Mouse (Mus musculus) lung, embryonic 15.5 days (tissue): ENCODE measurements around the gene Cacng3. TPM values are rescaled to one million over a fixed set of nuclear protein-coding genes. Genes with fewer than 3 reads are reported as not detected.

ENCODE experiments used
- ATAC-seq: fragments of 200-750 bp; cut with Nextera tagmentation; 2 replicates; pipeline ENCODE4 v1.8.0; 2017; ENCODE audit warnings: moderate number of reproducible peaks, borderline replicate concordance; ENCODE audit not compliant: low FRiP score, low TSS enrichment; ENCODE audit errors: extremely low read depth
- H3K27ac ChIP-seq: fragments of 300-500 bp; sonication (generic); 2 replicates; pipeline ENCODE4 v1.5.1; 2015; ENCODE audit warnings: moderate library complexity, mild to moderate bottlenecking, inconsistent platforms
- H3K27me3 ChIP-seq: fragments of 300-500 bp; sonication (generic); 2 replicates; pipeline ENCODE4 v1.6.1; 2015; ENCODE audit warnings: inconsistent platforms
- H3K36me3 ChIP-seq: fragments of 300-500 bp; sonication (generic); 2 replicates; pipeline ENCODE4 v1.6.1; 2015; ENCODE audit warnings: inconsistent platforms
- H3K4me1 ChIP-seq: fragments of 300-500 bp; sonication (generic); 2 replicates; pipeline ENCODE4 v1.6.1; 2015; ENCODE audit warnings: inconsistent platforms
- H3K4me2 ChIP-seq: fragments of 300-500 bp; sonication (generic); 2 replicates; pipeline ENCODE4 v1.6.1; 2015; ENCODE audit warnings: inconsistent platforms, mild to moderate bottlenecking, moderate library complexity
- H3K4me3 ChIP-seq: fragments of 300-500 bp; sonication (generic); 2 replicates; pipeline ENCODE4 v1.5.1; 2015; ENCODE audit warnings: mild to moderate bottlenecking, inconsistent platforms
- H3K9ac ChIP-seq: fragments of 300-500 bp; sonication (generic); 2 replicates; pipeline ENCODE4 v1.6.1; 2015; ENCODE audit warnings: inconsistent platforms
- H3K9me3 ChIP-seq: fragments of 300-500 bp; sonication (generic); 2 replicates; pipeline ENCODE4 v1.6.1; 2016; ENCODE audit warnings: inconsistent platforms
- WGBS: fragments of 180-500 bp; shearing (Covaris S2); methylation state at CpG from one replicate; pipeline ENCODE4 v1.1.7; 2015; 5-methylcytosine and 5-hydroxymethylcytosine counted together
- polyA plus RNA-seq: library from polyadenylated mRNA; unstranded; fragments of >200 nt; fragmentation: Nextera tagmentation; extraction: Ambion mirVana; gene quantifications from 2 replicates; pipeline ENCODE4 v1.2.1, GENCODE M21; 2015

Gene Cacng3
- polyA plus RNA-seq, 1 experiment from 2014 or later = 0.10 TPM

GRCm38 (mm10) chr7:122723358-122723876 is 53.1 kb downstream of the Cacng3 start:
- no peaks in the 10 kb centered on the region for H3K9me3 ChIP-seq
- H3K4me3 ChIP-seq = no peak overlapping the region
- H3K4me1 ChIP-seq = peaks cover 6% of the 10 kb centered on the region; the same call in 1 of the 2 replicates
- WGBS = 33% methylated on average over 5 of the region's 5 CpGs
- H3K27ac ChIP-seq = no peak overlapping the region
- no peaks in the 10 kb centered on the region for H3K27me3 ChIP-seq
- no peak for ATAC-seq
- H3K4me2 ChIP-seq = no peak overlapping the region
- H3K9ac ChIP-seq = no peak overlapping the region
- no peaks in the 10 kb centered on the region for H3K36me3 ChIP-seq

- no peak overlapping the region for H3K9ac ChIP-seq
- H3K4me3 ChIP-seq = no peak overlapping the region
- no peak overlapping the region for H3K27ac ChIP-seq
- H3K9me3 ChIP-seq = no peaks in the 10 kb centered on the region
- 74% methylated on average over 2 of the region's 2 CpGs for WGBS
- H3K36me3 ChIP-seq = no peaks in the 10 kb centered on the region
- no peak for ATAC-seq
- H3K27me3 ChIP-seq = no peaks in the 10 kb centered on the region
- peaks cover 6% of the 10 kb centered on the region; the same call in 1 of the 2 replicates for H3K4me1 ChIP-seq
- H3K4me2 ChIP-seq = no peak overlapping the region
Measured at GRCm38 (mm10) chr7:122726376-122726775, 56.1 kb downstream of the Cacng3 start.

GRCm38 (mm10) chr7:122728186-122728585 is 57.9 kb downstream of the Cacng3 start:
- H3K9me3 ChIP-seq = no peaks in the 10 kb centered on the region
- no peak overlapping the region for H3K4me2 ChIP-seq
- H3K27me3 ChIP-seq = no peaks in the 10 kb centered on the region
- no peak overlapping the region for H3K4me3 ChIP-seq
- no peak overlapping the region for H3K9ac ChIP-seq
- no peak for ATAC-seq
- H3K36me3 ChIP-seq = no peaks in the 10 kb centered on the region
- peaks cover 5% of the 10 kb centered on the region; the same call in 1 of the 2 replicates for H3K4me1 ChIP-seq
- 89% methylated on average over 8 of the region's 8 CpGs for WGBS
- no peak overlapping the region for H3K27ac ChIP-seq

GRCm38 (mm10) chr7:122728846-122729245 is 58.6 kb downstream of the Cacng3 start:
- no peak overlapping the region for H3K27ac ChIP-seq
- H3K27me3 ChIP-seq = no peaks in the 10 kb centered on the region
- H3K4me3 ChIP-seq = no peak overlapping the region
- H3K4me1 ChIP-seq = no peaks in the 10 kb centered on the region
- no peaks in the 10 kb centered on the region for H3K9me3 ChIP-seq
- no peak for ATAC-seq
- WGBS = 22% methylated on average over 7 of the region's 7 CpGs
- no peak overlapping the region for H3K4me2 ChIP-seq
- H3K36me3 ChIP-seq = no peaks in the 10 kb centered on the region
- H3K9ac ChIP-seq = no peak overlapping the region

GRCm38 (mm10) chr7:122735323-122735722 is 65.0 kb downstream of the Cacng3 start:
- 68% methylated on average over 11 of the region's 11 CpGs for WGBS
- Histone ChIP-seq H3K4me1 (no peaks in the 10 kb centered on the region), H3K9ac (no peak overlapping the region), H3K4me2 (no peak overlapping the region), H3K9me3 (no peaks in the 10 kb centered on the region), H3K27me3 (no peaks in the 10 kb centered on the region), H3K36me3 (no peaks in the 10 kb centered on the region), H3K4me3 (no peak overlapping the region), H3K27ac (no peak overlapping the region)
- ATAC-seq = no peak

- H3K9me3 ChIP-seq = no peaks in the 10 kb centered on the region
- H3K36me3 ChIP-seq = no peaks in the 10 kb centered on the region
- H3K4me3 ChIP-seq = no peak overlapping the region
- 30% methylated on average over 5 of the region's 5 CpGs for WGBS
- no peak for ATAC-seq
- H3K4me2 ChIP-seq = no peak overlapping the region
- H3K4me1 ChIP-seq = no peaks in the 10 kb centered on the region
- H3K9ac ChIP-seq = no peak overlapping the region
- H3K27ac ChIP-seq = no peak overlapping the region
- no peaks in the 10 kb centered on the region for H3K27me3 ChIP-seq
Measured at GRCm38 (mm10) chr7:122738541-122738940, 68.2 kb downstream of the Cacng3 start.

GRCm38 (mm10) chr7:122740663-122741062 is 70.4 kb downstream of the Cacng3 start:
- H3K4me3 ChIP-seq = no peak overlapping the region

GRCm38 (mm10) chr7:122755920-122756603 is 85.8 kb downstream of the Cacng3 start:
- H3K4me1 ChIP-seq = no peaks in the 10 kb centered on the region
- no peaks in the 10 kb centered on the region for H3K27me3 ChIP-seq
- H3K27ac ChIP-seq = no peak overlapping the region
- H3K36me3 ChIP-seq = no peaks in the 10 kb centered on the region
- no peak overlapping the region for H3K4me2 ChIP-seq
- H3K9ac ChIP-seq = no peak overlapping the region
- H3K4me3 ChIP-seq = no peak overlapping the region
- 81% methylated on average over 5 of the region's 5 CpGs for WGBS
- no peak for ATAC-seq
- no peaks in the 10 kb centered on the region for H3K9me3 ChIP-seq

More at GRCm38 (mm10) chr7:122740663-122741062, 70.4 kb downstream of the Cacng3 start:
- H3K4me1 ChIP-seq = no peaks in the 10 kb centered on the region
- H3K9me3 ChIP-seq = no peaks in the 10 kb centered on the region
- no peak overlapping the region for H3K4me2 ChIP-seq
- no peaks in the 10 kb centered on the region for H3K27me3 ChIP-seq
- H3K27ac ChIP-seq = no peak overlapping the region
- no peaks in the 10 kb centered on the region for H3K36me3 ChIP-seq
- no peak overlapping the region for H3K9ac ChIP-seq
- 87% methylated on average over 2 of the region's 2 CpGs for WGBS
- no peak for ATAC-seq

- ATAC-seq = no peak
- Histone ChIP-seq H3K4me2 (no peak overlapping the region), H3K36me3 (no peaks in the 10 kb centered on the region), H3K4me3 (no peak overlapping the region), H3K9ac (no peak overlapping the region), H3K4me1 (no peaks in the 10 kb centered on the region), H3K27me3 (no peaks in the 10 kb centered on the region), H3K9me3 (no peaks in the 10 kb centered on the region), H3K27ac (no peak overlapping the region)
- 60% methylated on average over 3 of the region's 3 CpGs for WGBS
Measured at GRCm38 (mm10) chr7:122758645-122759044, 88.4 kb downstream of the Cacng3 start.

- H3K36me3 ChIP-seq = no peaks in the 10 kb centered on the region
- no peak overlapping the region for H3K4me3 ChIP-seq
- H3K4me1 ChIP-seq = no peaks in the 10 kb centered on the region
- no peak overlapping the region for H3K27ac ChIP-seq
- no peak overlapping the region for H3K4me2 ChIP-seq
- no peaks in the 10 kb centered on the region for H3K27me3 ChIP-seq
- no peak overlapping the region for H3K9ac ChIP-seq
- 71% methylated on average over 5 of the region's 5 CpGs for WGBS
- ATAC-seq = no peak
- no peaks in the 10 kb centered on the region for H3K9me3 ChIP-seq
Measured at GRCm38 (mm10) chr7:122764506-122764905, 94.2 kb downstream of the Cacng3 start.

- 86% methylated on average over 27 of the region's 27 CpGs for WGBS
- ATAC-seq = 0 out of 2 replicates have a peak, but pooled peaks have one; percentile 23
- H3K27ac ChIP-seq = no peak overlapping the region
- H3K4me2 ChIP-seq = no peak overlapping the region
- H3K4me3 ChIP-seq = no peak overlapping the region
- H3K9me3 ChIP-seq = no peaks in the 10 kb centered on the region
- H3K4me1 ChIP-seq = 0 out of 2 replicates have a peak, but pooled peaks cover 3% of the 10 kb centered on the region
- H3K9ac ChIP-seq = no peak overlapping the region
- no peaks in the 10 kb centered on the region for H3K36me3 ChIP-seq
- no peaks in the 10 kb centered on the region for H3K27me3 ChIP-seq
Measured at GRCm38 (mm10) chr7:122768292-122769020, 98.2 kb downstream of the Cacng3 start.

- no peaks in the 10 kb centered on the region for H3K4me1 ChIP-seq
- H3K4me3 ChIP-seq = no peak overlapping the region
- no peaks in the 10 kb centered on the region for H3K9me3 ChIP-seq
- H3K9ac ChIP-seq = no peak overlapping the region
- ATAC-seq = no peak
- 42% methylated on average over 7 of the region's 7 CpGs for WGBS
- no peaks in the 10 kb centered on the region for H3K27me3 ChIP-seq
- no peaks in the 10 kb centered on the region for H3K36me3 ChIP-seq
- no peak overlapping the region for H3K4me2 ChIP-seq
- H3K27ac ChIP-seq = no peak overlapping the region
Measured at GRCm38 (mm10) chr7:122779601-122780000, 109.3 kb downstream of the Cacng3 start.
